Mouse (Mus musculus): Measurements from ENCODE around the gene Adk.

- TF ChIP-seq CTCF (IDR thresholded peaks at IDR 0.05 in 2 of 3, conservative IDR thresholded peaks at IDR 0.05 in 1 of 3; ENCODE audit: control insufficient read depth in 1 of 3, insufficient read depth in 1 of 3, low read depth in 2 of 3, low read length in 3 of 3, poor library complexity in 1 of 3, severe bottlenecking in 1 of 3), result no peak
- TF ChIP-seq GATA1 (IDR thresholded peaks at IDR 0.05; ENCODE audit: low read depth, low read length), result no peak
- no peak for TF ChIP-seq TAL1 (IDR thresholded peaks at IDR 0.05; ENCODE audit: low read length)
- TF ChIP-seq ETS1 (IDR thresholded peaks at IDR 0.05; ENCODE audit: low read depth, low read length), result no peak
- no peak for TF ChIP-seq ELF1 (IDR thresholded peaks at IDR 0.05; ENCODE audit: low read depth, low read length)
- no peak for TF ChIP-seq EP300 (IDR thresholded peaks at IDR 0.05; ENCODE audit: low read depth in 1 of 2, low read length in 2 of 2)
- TF ChIP-seq POLR2AphosphoS5 (IDR thresholded peaks at IDR 0.05; ENCODE audit: borderline replicate concordance, low read depth, low read length), result no peak
These were observed 299.3 kb downstream of the Adk start for GRCm38 (mm10) chr14:21351646-21352045.
